In genomic region chrX:166187803-166188202, GRCm38 (mm10) we compare ENCODE assay signal across 25 mouse cellular contexts. TPM values are rescaled to one million over a fixed set of nuclear protein-coding genes. Genes with fewer than 3 reads are reported as not detected.
"Had no signal": no experiment of that assay in that cellular context is flagged by ENCODE, and none has a peak within 500 bp of the region (broad histone marks: within the 10 kb centered on the region; RNA-seq: fewer than 3 reads in every experiment).

No protein-coding gene starts in this region.

- H3K9ac ChIP-seq: kidney, embryonic 15.5 days; limb, embryonic 12.5 days; limb, embryonic 15.5 days; liver, embryonic 14.5 days; liver, postnatal 0 days; midbrain, embryonic 13.5 days; neural tube, embryonic 13.5 days; stomach, embryonic 15.5 days had no signal

- H3K36me3 ChIP-seq: kidney, embryonic 15.5 days; limb, embryonic 12.5 days; limb, embryonic 15.5 days; midbrain, embryonic 13.5 days; neural tube, embryonic 13.5 days; stomach, embryonic 15.5 days had no signal

- H3K27me3 ChIP-seq: limb, embryonic 15.5 days; neural tube, embryonic 13.5 days; stomach, embryonic 15.5 days had no signal

- H3K4me2 ChIP-seq: kidney, embryonic 15.5 days; limb, embryonic 12.5 days; limb, embryonic 15.5 days; liver, embryonic 11.5 days; midbrain, embryonic 13.5 days; neural tube, embryonic 13.5 days; stomach, embryonic 15.5 days had no signal

- H3K27ac ChIP-seq: kidney, embryonic 15.5 days; limb, embryonic 12.5 days; limb, embryonic 15.5 days; liver, embryonic 14.5 days; midbrain, embryonic 10.5 days; midbrain, embryonic 13.5 days; neural tube, embryonic 13.5 days; stomach, embryonic 15.5 days had no signal

- H3K4me1 ChIP-seq: kidney, embryonic 15.5 days; limb, embryonic 12.5 days; limb, embryonic 15.5 days; midbrain, embryonic 10.5 days; midbrain, embryonic 13.5 days; neural tube, embryonic 13.5 days; stomach, embryonic 15.5 days had no signal

- H3K9me3 ChIP-seq: kidney, embryonic 15.5 days; limb, embryonic 12.5 days; limb, embryonic 15.5 days; megakaryocyte, embryonic 14.5 days; midbrain, embryonic 10.5 days; midbrain, embryonic 13.5 days; neural tube, embryonic 13.5 days; stomach, embryonic 15.5 days had no signal

- DNase-seq: kidney, adult 8-10 months; kidney, postnatal 14 days; kidney, postnatal 4 days; left cerebral cortex, postnatal 4 days; liver, postnatal 0 days; retina, postnatal 1 day; right cerebral cortex, postnatal 25 days; spleen, adult 18-20 months; thymus, adult 2 months; thymus, postnatal 14 days; thymus, postnatal 4 days had no signal

- ATAC-seq: intestine, postnatal 0 days; liver, postnatal 0 days; midbrain, embryonic 13.5 days; midbrain, embryonic 16.5 days had no signal

- H3K4me3 ChIP-seq: kidney, embryonic 15.5 days; limb, embryonic 12.5 days; limb, embryonic 15.5 days; megakaryocyte, embryonic 14.5 days; midbrain, embryonic 10.5 days; midbrain, embryonic 13.5 days; myocyte; neural tube, embryonic 13.5 days; stomach, embryonic 15.5 days had no signal

RNA-seq across cellular contexts. Expression of gene Gemin8, which starts 17.5 kb away (rescaled TPM):
- total RNA-seq: monocyte, adult 5-6 weeks had no signal

RNA-seq across cellular contexts. Expression of gene Gpm6b, which starts 50.9 kb away (rescaled TPM):
- total RNA-seq: monocyte, adult 5-6 weeks had no signal
